Mouse (Mus musculus) frontal cortex, postnatal 25 days (tissue): Measurements from ENCODE around the gene Eif4e2.

Experiments
- DNase-seq, 2 experiments: peaks; one replicate each; pipeline ENCODE4 v3.0.0; 2022; ENCODE audit warnings: low spot score in 2 of 2

Eif4e2 gene

GRCm38 (mm10) chr1:87201848-87202247 is 11.9 kb upstream of the Eif4e2 start:
- no peak for DNase-seq

GRCm38 (mm10) chr1:87203779-87204178 is 9.9 kb upstream of the Eif4e2 start:
- no peak for DNase-seq

- DNase-seq: no peak
Measured at GRCm38 (mm10) chr1:87204465-87204864, 9.2 kb upstream of the Eif4e2 start, which contains the start of gene Chrng. Gene Chrng, plus strand, starts transcription at chr1:87204657.

- DNase-seq: no peak
Measured at GRCm38 (mm10) chr1:87205038-87205437, 8.7 kb upstream of the Eif4e2 start.

- no peak for DNase-seq
Measured at GRCm38 (mm10) chr1:87205502-87205901, 8.2 kb upstream of the Eif4e2 start.

GRCm38 (mm10) chr1:87206339-87206738 is 7.4 kb upstream of the Eif4e2 start:
- DNase-seq: no peak

- DNase-seq: no peak
Measured at GRCm38 (mm10) chr1:87211431-87211830, 2.3 kb upstream of the Eif4e2 start.

GRCm38 (mm10) chr1:87214748-87215147 is 1.0 kb downstream of the Eif4e2 start:
- no peak for DNase-seq

GRCm38 (mm10) chr1:87217938-87218337 is 4.2 kb downstream of the Eif4e2 start:
- no peak for DNase-seq

- no peak for DNase-seq
Measured at GRCm38 (mm10) chr1:87225739-87226138, 12.0 kb downstream of the Eif4e2 start.

- DNase-seq: no peak
Measured at GRCm38 (mm10) chr1:87226409-87227159, 12.9 kb downstream of the Eif4e2 start.

- DNase-seq: no peak
Measured at GRCm38 (mm10) chr1:87227160-87227550, 13.4 kb downstream of the Eif4e2 start.

- DNase-seq: no peak
Measured at GRCm38 (mm10) chr1:87230606-87231005, 16.9 kb downstream of the Eif4e2 start.

GRCm38 (mm10) chr1:87232197-87232596 is 18.5 kb downstream of the Eif4e2 start:
- DNase-seq: no peak

- DNase-seq: no peak
Measured at GRCm38 (mm10) chr1:87239056-87239455, 25.3 kb downstream of the Eif4e2 start.

GRCm38 (mm10) chr1:87243021-87243420 is 29.3 kb downstream of the Eif4e2 start:
- no peak for DNase-seq

GRCm38 (mm10) chr1:87245430-87245829 is 31.7 kb downstream of the Eif4e2 start:
- no peak for DNase-seq

GRCm38 (mm10) chr1:87245929-87246815 is 32.5 kb downstream of the Eif4e2 start:
- peak; percentile 67 to 81 for DNase-seq

GRCm38 (mm10) chr1:87252040-87252609 is 38.4 kb downstream of the Eif4e2 start:
- DNase-seq: no peak

- no peak for DNase-seq
Measured at GRCm38 (mm10) chr1:87255173-87255572, 41.5 kb downstream of the Eif4e2 start.

GRCm38 (mm10) chr1:87257691-87258090 is 44.0 kb downstream of the Eif4e2 start:
- no peak for DNase-seq

- DNase-seq: no peak
Measured at GRCm38 (mm10) chr1:87258484-87258883, 44.8 kb downstream of the Eif4e2 start.
